Mouse (Mus musculus) fibroblast of lung, adult 2 months (primary cell): Measurements from ENCODE around the gene Clta.

Source experiments
- DNase-seq: peaks from one replicate; pipeline ENCODE4 v3.0.0-alpha.2; 2011; ENCODE audit warnings: low read depth

The Clta gene

DNA sequence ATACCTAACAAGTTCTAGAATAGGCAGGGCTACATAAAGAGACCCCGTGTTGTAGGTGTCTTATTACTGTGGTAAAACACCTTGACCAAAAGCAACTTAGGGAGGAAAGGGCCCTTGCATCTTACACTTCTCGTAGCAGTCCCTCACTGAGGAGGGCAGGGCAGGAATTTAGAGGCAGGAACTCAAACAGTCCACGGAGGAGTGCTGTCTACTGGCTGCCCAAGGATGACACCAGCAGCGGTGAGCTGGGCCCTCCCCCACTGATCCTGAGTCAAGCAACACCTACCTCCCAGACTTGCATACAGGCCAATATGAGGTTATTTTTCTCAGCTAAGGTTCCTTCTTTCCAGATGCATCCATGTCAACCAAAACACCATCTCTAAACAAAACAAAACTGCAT lies 24.0 kb upstream of the Clta start:
- DNase-seq, result no peak

DNA sequence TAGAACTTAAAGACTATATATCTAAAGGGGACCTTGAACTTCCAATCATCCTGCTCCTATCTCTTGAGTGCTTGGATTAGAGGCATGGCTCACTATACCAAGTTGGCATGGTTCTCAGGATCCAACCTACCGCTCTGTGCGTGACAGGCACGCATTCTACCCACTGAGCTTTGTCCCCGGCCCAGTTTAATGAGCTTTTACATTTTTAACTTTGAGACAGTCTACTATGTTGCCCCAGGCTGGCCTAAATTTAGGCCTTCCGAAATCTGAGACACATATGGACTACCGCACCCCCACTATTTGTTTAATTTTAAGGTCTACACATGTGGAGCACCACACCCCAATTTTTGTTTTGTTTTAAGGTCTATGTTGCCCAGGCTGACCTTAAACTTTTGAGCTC lies 23.4 kb upstream of the Clta start:
- no peak for DNase-seq

DNA sequence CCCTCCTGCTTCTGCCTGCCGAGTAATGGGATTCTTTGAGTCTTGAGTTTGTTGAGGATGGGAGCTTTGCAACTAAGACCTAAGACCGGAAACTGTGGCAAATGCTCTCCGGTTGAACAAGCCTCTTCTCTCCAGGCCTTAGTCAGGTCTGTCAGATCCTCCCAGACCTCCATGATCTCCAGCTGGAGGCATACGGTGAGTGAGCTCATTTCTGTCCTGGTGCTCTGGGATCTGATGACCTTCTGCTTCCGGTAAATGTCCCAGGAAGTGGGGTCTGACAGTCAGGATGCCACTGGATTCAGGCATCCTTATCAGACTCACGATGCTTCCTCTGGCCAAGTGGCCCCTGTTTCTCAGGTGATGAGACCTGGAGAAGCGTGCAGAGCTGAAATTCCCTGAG lies 23.0 kb upstream of the Clta start:
- no peak for DNase-seq

DNA sequence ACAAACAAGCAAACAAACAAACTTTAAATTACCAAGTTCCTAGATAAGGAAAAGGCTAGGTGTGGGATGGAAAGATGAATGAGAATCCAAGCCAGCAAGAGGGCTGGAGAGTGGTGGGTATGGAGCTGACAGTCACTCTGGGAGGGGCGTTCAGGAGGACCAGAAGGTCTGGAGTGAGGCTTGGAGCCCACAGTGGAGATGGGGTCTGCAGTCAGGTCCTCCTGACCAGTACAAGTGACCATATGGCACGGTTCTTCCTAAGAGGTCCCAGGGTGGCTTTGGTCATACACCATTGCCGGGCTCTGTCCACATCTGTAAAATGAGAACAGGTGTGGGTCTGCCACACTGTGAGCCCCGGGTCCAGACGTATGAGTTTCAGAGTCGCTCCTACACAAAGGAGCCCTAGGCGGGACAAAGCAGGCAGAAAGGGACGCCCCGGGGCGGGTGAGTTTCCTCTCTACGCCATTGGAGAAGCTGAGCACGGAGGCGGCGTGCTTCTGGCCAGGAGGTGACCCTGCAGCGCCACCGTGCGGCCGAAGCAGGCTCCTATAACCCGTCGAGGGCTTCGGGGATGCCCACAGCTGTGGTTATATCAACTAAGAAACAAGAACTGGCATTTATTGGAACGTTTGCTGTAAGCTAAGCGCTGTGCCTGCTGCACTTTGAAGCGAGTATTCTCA lies 22.1 kb upstream of the Clta start:
- peak; percentile 63 for DNase-seq

DNA sequence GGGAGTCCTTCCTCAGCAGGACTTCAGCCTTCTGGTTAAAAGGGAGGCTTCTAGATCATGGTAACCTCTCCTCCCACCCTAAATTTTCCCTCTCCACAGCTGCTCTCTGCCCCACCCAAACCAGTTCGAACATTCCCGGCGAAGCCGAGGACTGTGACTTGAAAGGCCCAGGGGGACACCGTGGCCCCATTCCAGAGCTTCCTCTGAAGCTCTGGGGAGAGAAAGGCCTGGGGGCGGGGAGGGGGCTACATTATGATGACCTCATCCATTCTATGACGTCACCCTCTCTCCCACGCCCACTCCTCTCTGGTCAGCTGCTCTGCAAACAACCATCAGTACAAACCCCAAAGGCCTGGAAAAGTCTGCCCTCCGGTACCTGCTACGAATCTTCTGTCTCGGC lies 21.1 kb upstream of the Clta start, which contains the start of gene Ccin:
TSS of gene Ccin (plus strand) at position 303 of the 400 bp plus-strand sequence.
- DNase-seq, result no peak

DNA sequence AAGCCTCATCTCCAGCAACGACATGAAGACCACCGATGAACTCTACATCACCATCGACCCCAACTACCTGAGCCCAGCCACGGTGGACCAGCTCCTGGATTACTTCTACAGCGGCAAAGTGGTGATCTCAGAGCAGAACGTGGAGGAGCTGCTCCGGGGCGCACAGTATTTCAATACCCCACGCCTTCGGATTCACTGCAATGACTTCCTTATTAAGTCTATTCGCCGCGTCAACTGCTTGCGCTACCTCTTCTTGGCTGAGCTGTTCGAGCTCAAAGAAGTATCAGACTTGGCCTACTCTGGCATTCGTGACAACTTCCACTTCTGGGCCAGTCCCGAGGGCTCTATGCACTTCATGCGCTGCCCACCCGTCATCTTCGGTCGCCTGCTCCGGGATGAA lies 20.5 kb upstream of the Clta start:
- DNase-seq, result no peak

DNA sequence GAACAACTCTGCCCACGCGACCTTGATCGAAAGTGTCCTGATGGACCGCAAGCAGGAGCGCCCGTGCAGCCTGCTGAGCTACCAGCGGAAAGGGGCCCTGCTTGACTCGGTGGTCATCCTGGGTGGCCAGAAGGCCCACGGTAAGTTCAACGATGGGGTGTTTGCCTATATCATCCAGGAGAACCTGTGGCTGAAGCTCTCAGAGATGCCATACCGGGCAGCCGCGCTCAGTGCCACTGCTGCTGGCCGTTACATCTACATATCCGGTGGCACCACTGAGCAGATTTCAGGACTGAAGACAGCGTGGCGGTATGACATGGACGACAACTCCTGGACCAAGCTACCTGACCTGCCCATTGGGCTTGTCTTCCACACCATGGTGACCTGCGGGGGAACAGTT lies 19.9 kb upstream of the Clta start:
- DNase-seq, result no peak

GRCm38 (mm10) chr4:43988976-43989375 lies 15.3 kb upstream of the Clta start:
- no peak for DNase-seq

DNA sequence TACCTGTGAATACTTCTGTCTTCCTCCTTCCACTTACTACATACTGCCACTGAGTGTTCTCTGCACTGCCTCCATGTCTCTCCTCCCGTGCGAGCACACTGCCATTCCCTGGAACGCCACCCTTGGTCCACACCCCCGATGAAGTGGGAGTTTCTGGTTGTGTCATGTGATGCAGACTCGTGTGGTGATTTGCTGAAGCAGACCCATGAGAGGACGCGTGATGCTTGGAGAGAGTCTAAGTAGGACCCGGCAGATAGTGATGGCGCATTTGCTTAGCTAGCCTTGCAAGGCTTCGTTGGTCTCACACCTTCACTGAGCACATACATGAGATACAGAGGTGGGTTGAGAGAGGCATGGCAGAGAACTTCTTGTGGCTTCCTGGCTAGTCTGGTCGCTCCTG lies 11.2 kb upstream of the Clta start:
- DNase-seq, result no peak

DNA sequence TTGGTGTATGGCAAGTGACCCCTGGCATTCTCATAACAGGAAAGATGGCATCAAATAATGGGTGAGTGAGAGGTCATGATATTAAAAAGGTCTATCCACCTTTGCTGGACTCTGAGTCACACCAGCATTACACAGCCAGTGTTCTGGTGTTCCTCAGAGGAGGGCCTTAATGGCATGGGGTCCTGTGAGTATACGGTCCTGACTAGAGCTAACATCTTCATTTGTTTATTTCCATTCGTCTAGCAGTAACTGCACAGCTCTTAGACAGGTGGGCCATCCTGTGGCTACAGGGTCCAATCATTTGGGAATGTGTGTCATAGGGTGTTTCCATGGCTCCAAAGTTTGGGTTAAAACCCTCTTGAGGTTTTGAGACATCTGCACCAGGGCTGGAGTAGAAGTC lies 9.9 kb upstream of the Clta start:
- DNase-seq, result no peak

GRCm38 (mm10) chr4:44003622-44004021 lies 630 bp upstream of the Clta start:
- DNase-seq, result no peak

- DNase-seq, result no peak
Measured at GRCm38 (mm10) chr4:44004623-44005409, 564 bp downstream of the Clta start.

DNA sequence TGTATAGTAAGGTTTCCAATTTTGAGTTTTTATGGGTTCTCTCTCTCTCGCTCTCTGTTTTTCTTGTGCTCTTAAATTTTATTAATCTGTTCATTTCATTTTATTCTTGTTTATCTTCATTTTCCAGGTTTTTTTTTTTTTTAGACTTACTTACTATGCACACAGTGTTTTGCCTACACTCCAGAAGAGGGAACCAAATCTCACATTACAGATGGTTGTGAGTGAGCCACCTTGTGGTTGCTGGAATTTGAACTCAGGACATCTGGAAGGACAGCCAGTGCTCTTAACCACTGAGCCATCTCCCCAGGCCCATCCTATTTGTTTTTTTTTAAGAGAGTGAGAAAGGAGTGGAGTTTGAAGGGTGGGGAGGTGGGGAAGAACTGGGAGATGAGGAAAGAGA lies 5.9 kb downstream of the Clta start:
- DNase-seq, result no peak

GRCm38 (mm10) chr4:44010893-44011292 lies 6.6 kb downstream of the Clta start:
- no peak for DNase-seq

DNA sequence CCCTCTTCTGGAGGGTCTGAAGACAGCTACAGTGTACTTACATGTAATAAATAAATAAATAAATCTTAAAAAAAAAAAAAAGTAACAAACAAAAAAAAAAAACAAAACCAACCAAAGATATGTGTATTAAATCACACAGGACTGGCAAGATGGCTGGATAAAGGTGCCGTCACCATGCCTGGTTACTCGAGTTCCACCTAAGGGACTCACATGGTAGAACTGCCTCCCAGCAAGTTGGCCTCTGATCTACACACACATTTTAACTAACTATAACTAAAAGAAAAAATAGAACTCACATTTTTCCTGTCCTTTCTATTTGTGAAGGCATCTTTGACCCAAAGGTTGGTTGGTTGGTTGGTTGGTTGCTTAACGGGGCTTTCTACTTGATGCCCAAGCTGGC lies 7.5 kb downstream of the Clta start:
- no peak for DNase-seq

DNA sequence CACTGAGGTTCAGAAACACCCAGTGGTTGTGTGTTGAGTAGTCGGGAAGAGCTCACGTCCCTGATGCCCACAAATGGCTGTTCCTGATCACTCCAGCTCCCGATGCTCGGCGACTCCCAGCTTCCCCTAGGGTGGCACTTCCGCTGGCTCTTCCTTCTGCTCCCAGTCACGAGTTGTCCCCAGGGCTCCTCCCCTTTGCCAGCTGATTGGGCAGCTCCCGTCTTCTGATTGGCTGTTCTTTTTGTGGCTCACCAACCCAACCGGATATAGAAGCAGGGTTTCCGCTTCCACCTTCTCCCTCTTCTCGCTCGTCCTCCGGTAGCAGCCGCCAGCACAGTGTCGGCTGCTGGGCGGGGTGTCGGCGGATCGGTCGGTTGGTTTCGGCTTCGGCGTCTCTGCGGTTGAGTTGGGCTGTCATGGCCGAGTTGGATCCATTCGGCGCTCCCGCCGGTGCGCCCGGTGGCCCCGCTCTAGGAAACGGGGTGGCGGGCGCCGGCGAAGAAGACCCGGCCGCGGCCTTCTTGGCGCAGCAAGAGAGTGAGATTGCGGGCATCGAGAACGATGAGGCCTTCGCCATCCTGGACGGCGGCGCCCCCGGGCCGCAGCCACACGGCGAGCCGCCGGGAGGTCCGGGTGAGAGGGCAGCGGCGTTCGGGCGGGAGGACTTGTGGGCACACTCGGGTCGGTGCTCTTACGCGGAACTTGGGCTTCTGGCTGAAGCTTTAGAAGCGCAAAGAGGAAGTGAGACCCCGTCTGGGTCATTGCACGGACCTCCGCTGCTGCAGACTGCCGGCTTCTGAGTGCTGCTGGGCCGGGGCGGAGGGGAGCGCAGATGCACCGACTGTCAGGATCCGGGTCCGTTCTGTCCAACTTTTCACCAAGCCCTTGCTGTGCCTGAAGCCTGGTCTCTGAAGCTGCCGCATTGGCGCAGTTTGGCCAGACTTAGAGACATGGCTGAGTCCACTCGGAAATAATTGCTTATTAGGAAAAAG lies 8.4 kb downstream of the Clta start:
- peak; percentile 91 for DNase-seq

DNA sequence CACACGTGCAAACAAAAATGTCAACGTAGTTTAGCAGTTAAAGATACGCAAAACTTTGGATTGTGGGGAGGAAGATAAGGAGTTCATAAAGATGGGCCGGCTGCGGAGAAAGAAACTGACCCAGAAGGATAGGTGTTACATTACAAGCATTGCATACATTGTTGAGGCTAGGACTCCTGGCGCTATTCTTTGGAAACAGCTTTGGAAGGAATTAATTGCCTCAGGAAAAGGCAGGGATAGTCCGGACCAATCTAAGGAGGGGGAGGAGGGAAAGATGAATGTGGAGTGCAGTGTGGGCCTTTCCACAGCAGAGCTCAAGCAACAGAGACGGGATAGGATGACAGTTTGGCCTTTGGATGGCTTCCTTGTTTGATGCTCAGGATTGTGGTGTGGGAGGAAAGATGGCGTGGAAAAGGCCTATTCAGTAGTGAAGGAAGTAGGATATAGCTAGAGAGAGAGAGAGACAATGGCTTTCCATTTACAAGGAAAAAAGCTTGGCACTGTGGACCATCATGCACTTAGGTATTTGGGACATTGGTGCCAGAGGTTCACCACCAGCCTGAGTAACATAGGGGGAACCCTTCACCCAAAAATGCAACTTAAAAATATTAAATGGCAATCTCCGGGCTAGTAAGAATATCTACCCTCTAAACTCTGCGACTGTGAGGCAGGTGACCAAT lies 9.3 kb downstream of the Clta start:
- no peak for DNase-seq

DNA sequence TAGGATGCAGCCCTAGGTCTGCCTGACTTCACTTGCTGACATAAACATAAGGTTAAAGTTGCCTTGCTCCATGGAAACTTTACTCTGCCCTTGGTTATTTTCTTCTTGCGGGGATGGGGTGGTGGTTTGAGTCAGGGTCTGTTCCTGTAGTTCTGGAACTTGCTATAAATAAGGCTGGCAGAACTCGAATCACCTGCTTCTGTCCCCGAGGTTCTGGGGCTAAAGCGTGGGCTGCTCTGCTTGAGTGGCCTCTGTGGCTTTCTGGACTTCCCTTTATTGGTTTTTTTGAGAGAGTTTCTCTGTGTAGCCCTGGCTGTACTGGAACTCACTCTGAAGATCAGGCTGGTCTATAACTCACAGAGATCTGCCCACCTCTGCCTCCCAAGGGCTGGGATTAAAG lies 11.8 kb downstream of the Clta start:
- DNase-seq, result no peak

- no peak for DNase-seq
Measured at GRCm38 (mm10) chr4:44016791-44017190, 12.5 kb downstream of the Clta start.

- DNase-seq, result no peak
Measured at GRCm38 (mm10) chr4:44022323-44022722, 18.1 kb downstream of the Clta start.

DNA sequence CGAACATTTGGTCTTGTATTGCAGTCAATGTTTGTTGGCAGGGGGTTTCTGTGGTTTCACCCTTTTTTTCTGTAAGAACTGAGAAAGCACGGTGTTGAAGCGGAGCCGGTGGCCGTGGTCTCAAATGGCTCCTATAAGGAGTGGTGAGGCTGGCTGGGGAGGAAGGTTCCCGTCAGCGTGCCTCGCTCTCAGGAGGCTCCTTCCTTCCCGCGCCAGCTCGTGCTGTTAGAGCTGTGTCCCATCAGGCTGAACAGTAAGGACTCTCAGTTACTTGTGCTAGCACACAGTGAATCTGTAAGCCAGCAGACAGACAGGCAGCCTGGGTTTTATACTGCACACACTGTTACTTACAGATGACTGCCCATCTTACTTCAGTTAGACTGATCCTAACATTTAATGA lies 18.5 kb downstream of the Clta start:
- no peak for DNase-seq

GRCm38 (mm10) chr4:44023681-44024080 lies 19.4 kb downstream of the Clta start:
- no peak for DNase-seq
